15 mouse cellular contexts compared by ENCODE assay signal in the genomic region with DNA sequence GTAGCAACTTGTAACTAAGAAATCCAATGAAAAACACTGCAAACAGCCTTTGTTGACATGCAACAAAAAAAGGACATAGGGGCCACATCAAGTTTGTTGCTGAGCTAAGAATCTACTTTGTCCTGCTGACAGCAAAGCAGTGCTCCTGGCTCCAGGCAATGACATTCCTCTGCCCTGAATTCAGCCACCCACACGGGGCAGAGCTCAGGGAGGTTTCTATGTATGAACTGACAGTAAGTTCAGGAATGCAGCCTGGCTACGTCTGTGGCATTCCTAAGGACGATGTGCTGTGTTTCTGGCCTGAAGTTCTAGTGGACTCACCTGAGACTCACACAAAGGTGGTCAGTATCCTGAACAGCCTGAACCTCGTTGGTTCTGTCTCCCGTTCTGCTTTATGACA. TPM values are rescaled to one million over a fixed set of nuclear protein-coding genes. Genes with fewer than 3 reads are reported as not detected.
DNase-seq lines count a peak whose midpoint lies in the region; ATAC-seq and TF ChIP-seq lines count a peak whose summit lies in the region.
"Had no signal": no experiment of that assay in that cellular context is flagged by ENCODE, and none has a peak within 500 bp of the region (broad histone marks: within the 10 kb centered on the region; RNA-seq: fewer than 3 reads in every experiment).

No protein-coding gene starts in this region.

- ATAC-seq in heart, embryonic 16.5 days (replicated peaks; ENCODE audit: extremely low read depth, insufficient read depth, low FRiP score) = no peak
- no peak for ATAC-seq in liver, embryonic 15.5 days (ENCODE audit: insufficient read depth)
- ATAC-seq: intestine, postnatal 0 days; midbrain, embryonic 13.5 days had no signal

- no peaks in the 10 kb centered on the region for H3K36me3 ChIP-seq in heart, embryonic 16.5 days (ENCODE audit: control insufficient read depth, insufficient read depth)
- H3K36me3 ChIP-seq in liver, embryonic 15.5 days (replicated peaks) = no peaks in the 10 kb centered on the region
- H3K36me3 ChIP-seq: hindbrain, embryonic 13.5 days; midbrain, embryonic 13.5 days had no signal

- H3K27me3 ChIP-seq in heart, embryonic 16.5 days (ENCODE audit: control insufficient read depth, insufficient read depth, low read length) = no peaks in the 10 kb centered on the region
- no peaks in the 10 kb centered on the region for H3K27me3 ChIP-seq in liver, embryonic 15.5 days
- H3K27me3 ChIP-seq: hindbrain, embryonic 13.5 days; midbrain, embryonic 13.5 days had no signal

- no peak for TF ChIP-seq CTCF in layer of hippocampus, adult 2 months (conservative IDR thresholded peaks at IDR 0.05)

- peaks cover 49% of the 10 kb centered on the region for H3K4me1 ChIP-seq in heart, embryonic 16.5 days (ENCODE audit: control insufficient read depth, insufficient read depth, low read length)
- H3K4me1 ChIP-seq in liver, embryonic 15.5 days (replicated peaks) = peaks cover 67% of the 10 kb centered on the region

- H3K4me3 ChIP-seq in heart, embryonic 16.5 days (ENCODE audit: low read length) = no peak overlapping the region
- no peak overlapping the region for H3K4me3 ChIP-seq in liver, embryonic 15.5 days (replicated peaks)
- no peak overlapping the region for H3K4me3 ChIP-seq in layer of hippocampus, adult 2 months
- H3K4me3 ChIP-seq: hindbrain, embryonic 13.5 days; midbrain, embryonic 13.5 days had no signal

- H3K27ac ChIP-seq in heart, embryonic 16.5 days (ENCODE audit: low read length) = peak overlapping the region; percentile 55
- peak overlapping the region; percentile 26; the same call in 1 of the 2 replicates for H3K27ac ChIP-seq in liver, embryonic 15.5 days (replicated peaks)
- no peak overlapping the region for H3K27ac ChIP-seq in layer of hippocampus, adult 2 months
- H3K27ac ChIP-seq: hindbrain, embryonic 13.5 days; midbrain, embryonic 13.5 days had no signal

- no peak for DNase-seq in heart, adult 8-10 months (ENCODE audit: low spot score)
- DNase-seq in liver (no peak), ZHBTc4 (ENCODE audit: low read depth, low spot score) (peak; percentile 59)
- peak; percentile 57 for DNase-seq in gonadal fat pad, adult 2 months (ENCODE audit: low read depth)
- no peak for DNase-seq in layer of hippocampus, adult 2 months (ENCODE audit: low spot score in 2 of 2)
- DNase-seq in thymus, postnatal 25 days = no peak
- DNase-seq: cerebellum, postnatal 14 days; gastrocnemius, postnatal 14 days; lung, postnatal 4 days; thymus, postnatal 4 days had no signal

- H3K4me2 ChIP-seq in heart, embryonic 16.5 days (ENCODE audit: low read depth, low read length) = peak overlapping the region; percentile 31; the same call in 1 of the 2 replicates
- no peak overlapping the region for H3K4me2 ChIP-seq in liver, embryonic 15.5 days
- H3K4me2 ChIP-seq: hindbrain, embryonic 13.5 days; midbrain, embryonic 13.5 days had no signal

- no peaks in the 10 kb centered on the region for H3K9me3 ChIP-seq in heart, embryonic 16.5 days (replicated peaks; ENCODE audit: control insufficient read depth, low read length)
- no peaks in the 10 kb centered on the region for H3K9me3 ChIP-seq in liver, embryonic 15.5 days (replicated peaks)
- H3K9me3 ChIP-seq: hindbrain, embryonic 13.5 days; midbrain, embryonic 13.5 days had no signal

- H3K9ac ChIP-seq in heart, embryonic 16.5 days (ENCODE audit: low read length) = no peak overlapping the region
- H3K9ac ChIP-seq in liver, embryonic 15.5 days = no peak overlapping the region
- H3K9ac ChIP-seq: hindbrain, embryonic 13.5 days; midbrain, embryonic 13.5 days had no signal

- 32% methylated on average over 5 of the region's 5 CpGs for WGBS in heart, embryonic 16.5 days
- WGBS in liver, embryonic 15.5 days (ENCODE audit: insufficient replicate concordance) = 75% methylated on average over 5 of the region's 5 CpGs

RNA-seq across cellular contexts. Expression of a gene that starts 23.7 kb away (rescaled TPM):
- 73.3 and 74.2 TPM in 2 replicates for polyA plus RNA-seq in heart, embryonic 16.5 days (2015; fragmentation: Nextera tagmentation; extraction: Ambion mirVana)
- 100 to 1,000 TPM; 209 to 267 (median 247) TPM for total RNA-seq in heart, adult 8-10 months (2022)
- polyA plus RNA-seq in liver, embryonic 15.5 days (2015; fragmentation: Nextera tagmentation; extraction: Ambion mirVana) = 46.7 and 50.5 TPM in 2 replicates
- polyA plus RNA-seq in gonadal fat pad, adult 2 months (2012; rRNA removed) = 39.6 and 42.9 TPM in 2 replicates
- total RNA-seq in layer of hippocampus, adult 2 months (2021) = 100 to 1,000 TPM in 1 of 2 experiments, 10 to 100 TPM in 1; 99.7 to 104 TPM

Comparison
In these comparisons a context has a peak if more than half of its experiments do, and no peak if none do; other contexts are left out.
1. DNase-seq: peak in ZHBTc4 (single experiment) and gonadal fat pad, adult 2 months (single experiment); none in heart, adult 8-10 months (single experiment), liver (single experiment), layer of hippocampus, adult 2 months (0 of 2) and thymus, postnatal 25 days (single experiment).